Mouse (Mus musculus) MEL (cell line): Measurements from ENCODE around the gene Mau2.

Experiments
- EP300 ChIP-seq, 2 experiments: IDR thresholded peaks; 2 replicates each; pipeline ENCODE4 v1.6.1; 2011; ENCODE audit warnings: improper control_type of control experiment in 2 of 2, low read length in 2 of 2, low read depth in 1 of 2, mild to moderate bottlenecking in 1 of 2
- HCFC1 ChIP-seq: IDR thresholded peaks from 2 replicates; pipeline ENCODE4 v1.6.1; 2012; ENCODE audit warnings: low read depth, mild to moderate bottlenecking, inconsistent platforms, low read length, improper control_type of control experiment, moderate library complexity
- KAT2A ChIP-seq: conservative IDR thresholded peaks from 2 replicates; pipeline ENCODE4 v1.6.1; 2012; ENCODE audit warnings: low read depth, low read length, improper control_type of control experiment, inconsistent platforms
- MAX ChIP-seq: IDR thresholded peaks from 2 replicates; pipeline ENCODE4 v1.6.1; 2011; ENCODE audit warnings: low read length, improper control_type of control experiment
- RCOR1 ChIP-seq: IDR thresholded peaks from 2 replicates; pipeline ENCODE4 v1.6.1; 2012; ENCODE audit warnings: low read depth, mild to moderate bottlenecking, inconsistent platforms, low read length, improper control_type of control experiment
- TBP ChIP-seq: IDR thresholded peaks from 2 replicates; pipeline ENCODE4 v1.8.0; 2011; ENCODE audit warnings: low read depth, low read length, improper control_type of control experiment

DNA sequence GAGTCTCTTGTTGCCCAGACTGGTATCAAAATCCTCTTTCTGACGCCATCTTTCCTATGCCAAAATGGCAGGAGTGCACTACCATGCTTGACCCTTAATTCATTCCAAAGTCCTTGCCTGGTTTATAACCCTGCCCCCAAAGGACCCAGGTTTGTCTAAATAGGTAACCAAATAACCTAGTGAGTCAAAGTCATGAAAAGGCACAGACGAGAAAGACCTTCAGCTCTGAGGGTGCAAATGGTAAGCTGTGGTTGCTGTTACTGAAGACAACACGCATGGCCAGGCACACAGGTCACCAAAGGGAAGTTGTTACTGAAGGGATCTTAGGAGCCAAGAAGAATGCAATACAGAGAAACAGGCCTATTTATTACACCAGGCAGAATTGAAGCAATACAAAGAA, 43.8 kb downstream of the Mau2 start:
- TF ChIP-seq KAT2A (no peak), TBP (no peak), EP300 (IDR thresholded peaks at IDR 0.05; ENCODE audit: low read depth in 1 of 2, low read length in 2 of 2) (no peak), HCFC1 (no peak), MAX (no peak), RCOR1 (no peak)
